In genomic region chr4:82706012-82706411, GRCm38 (mm10) we compare ENCODE assay signal across 13 mouse cellular contexts. TPM values are rescaled to one million over a fixed set of nuclear protein-coding genes. Genes with fewer than 3 reads are reported as not detected.
A peak's percentile ranks its signal among the peaks of the same experiment; 100 is the strongest.
DNase-seq lines count a peak whose midpoint lies in the region; ATAC-seq and TF ChIP-seq lines count a peak whose summit lies in the region.
"Had no signal": no experiment of that assay in that cellular context is flagged by ENCODE, and none has a peak within 500 bp of the region (broad histone marks: within the 10 kb centered on the region; RNA-seq: fewer than 3 reads in every experiment).

No protein-coding gene starts in this region.

- no peaks in the 10 kb centered on the region for H3K36me3 ChIP-seq in midbrain, embryonic 10.5 days
- no peaks in the 10 kb centered on the region for H3K36me3 ChIP-seq in midbrain, postnatal 0 days (ENCODE audit: insufficient read depth, low read length)
- no peaks in the 10 kb centered on the region for H3K36me3 ChIP-seq in limb, embryonic 11.5 days (ENCODE audit: control insufficient read depth, insufficient read depth, low read length)

- DNase-seq in embryo, embryonic 10 days (ENCODE audit: low spot score): peak; percentile 30
- no peak for DNase-seq in embryo, embryonic 9.5 days (ENCODE audit: extremely low spot score)
- no peak for DNase-seq in midbrain, embryonic 10.5 days (ENCODE audit: low spot score)
- no peak for DNase-seq in midbrain, postnatal 0 days (ENCODE audit: low spot score)
- DNase-seq in limb, embryonic 11.5 days (ENCODE audit: low spot score): no peak
- DNase-seq in spleen, adult 18-20 months: no peak
- no peak for DNase-seq in frontal cortex, postnatal 14 days (ENCODE audit: low spot score in 2 of 2)
- no peak for DNase-seq in right cerebral cortex, postnatal 36 days (ENCODE audit: low spot score in 2 of 2)
- DNase-seq: adrenal gland, postnatal 14 days; lung, postnatal 36 days; thymus, adult 18-20 months had no signal

- no peaks in the 10 kb centered on the region for H3K27me3 ChIP-seq in midbrain, embryonic 10.5 days (ENCODE audit: low read depth, poor library complexity, severe bottlenecking)
- no peaks in the 10 kb centered on the region; the same call in 1 of the 2 replicates for H3K27me3 ChIP-seq in midbrain, postnatal 0 days (ENCODE audit: insufficient read depth, low read length)
- H3K27me3 ChIP-seq in limb, embryonic 11.5 days (ENCODE audit: control insufficient read depth, insufficient read depth, low read length): no peaks in the 10 kb centered on the region

- H3K4me1 ChIP-seq in midbrain, embryonic 10.5 days: peaks cover 35% of the 10 kb centered on the region
- no peaks in the 10 kb centered on the region for H3K4me1 ChIP-seq in midbrain, postnatal 0 days (ENCODE audit: insufficient read depth, low read length)
- H3K4me1 ChIP-seq in limb, embryonic 11.5 days (ENCODE audit: control insufficient read depth, insufficient read depth, low read length): peaks cover 21% of the 10 kb centered on the region; the same call in 1 of the 2 replicates

- TF ChIP-seq CTCF in midbrain, postnatal 0 days (IDR thresholded peaks at IDR 0.05): no peak

- H3K4me2 ChIP-seq in midbrain, postnatal 0 days (ENCODE audit: low read depth, low read length, poor library complexity, severe bottlenecking): no peak overlapping the region
- H3K4me2 ChIP-seq in limb, embryonic 11.5 days (ENCODE audit: low read depth, severe bottlenecking): no peak overlapping the region

- WGBS in midbrain, embryonic 10.5 days: 86% methylated on average over 2 of the region's 2 CpGs
- 62% methylated on average over 2 of the region's 2 CpGs for WGBS in midbrain, postnatal 0 days
- WGBS in limb, embryonic 11.5 days: 50% methylated on average over 2 of the region's 2 CpGs

- H3K4me3 ChIP-seq in midbrain, embryonic 10.5 days: no peak overlapping the region
- H3K4me3 ChIP-seq in midbrain, postnatal 0 days (ENCODE audit: low read depth, low read length): no peak overlapping the region
- H3K4me3 ChIP-seq in limb, embryonic 11.5 days (ENCODE audit: low read depth, low read length): no peak overlapping the region

- no peaks in the 10 kb centered on the region for H3K9me3 ChIP-seq in midbrain, embryonic 10.5 days (replicated peaks)
- H3K9me3 ChIP-seq in midbrain, postnatal 0 days (ENCODE audit: low read length): no peaks in the 10 kb centered on the region
- no peaks in the 10 kb centered on the region for H3K9me3 ChIP-seq in limb, embryonic 11.5 days (ENCODE audit: control insufficient read depth, low read length)

- H3K27ac ChIP-seq in midbrain, embryonic 10.5 days (replicated peaks): peak overlapping the region; percentile 78
- H3K27ac ChIP-seq in midbrain, postnatal 0 days (ENCODE audit: low read depth, low read length): no peak overlapping the region
- H3K27ac ChIP-seq in limb, embryonic 11.5 days (replicated peaks; ENCODE audit: low read depth, low read length): no peak overlapping the region
- H3K27ac ChIP-seq: kidney, postnatal 0 days; liver, embryonic 14.5 days had no signal

- no peak for ATAC-seq in midbrain, postnatal 0 days (ENCODE audit: low FRiP score)
- ATAC-seq in limb, embryonic 11.5 days (ENCODE audit: insufficient number of reproducible peaks, low FRiP score, low TSS enrichment, low read depth): peak; percentile 52; the same call in 1 of the 2 replicates

- no peak overlapping the region for H3K9ac ChIP-seq in midbrain, postnatal 0 days (replicated peaks; ENCODE audit: low read length, poor library complexity, severe bottlenecking)
- no peak overlapping the region for H3K9ac ChIP-seq in limb, embryonic 11.5 days (ENCODE audit: low read length)
- H3K9ac ChIP-seq: liver, embryonic 14.5 days had no signal

RNA-seq across cellular contexts. Expression of gene Nfib, which starts 0.5 kb away (rescaled TPM):
- polyA plus RNA-seq in midbrain, embryonic 10.5 days (2016; fragmentation: Nextera tagmentation; extraction: Ambion mirVana): 9.8 and 17.4 TPM in 2 replicates
- total RNA-seq in midbrain, postnatal 0 days (2014; rRNA removed): 59.9 and 62.8 TPM in 2 replicates
- 19.9 and 27.7 TPM in 2 replicates for polyA plus RNA-seq in midbrain, postnatal 0 days (2015; fragmentation: Nextera tagmentation; extraction: Ambion mirVana)
- 31.8 and 36.0 TPM in 2 replicates for polyA plus RNA-seq in limb, embryonic 11.5 days (2014; fragmentation: Nextera tagmentation; extraction: Ambion mirVana)
